Mouse (Mus musculus) stomach, postnatal 0 days (tissue): Measurements from ENCODE around the gene Lsamp. TPM values are rescaled to one million over a fixed set of nuclear protein-coding genes. Genes with fewer than 3 reads are reported as not detected.

Experiments
- ATAC-seq: fragments of 200-750 bp; cut with Nextera tagmentation; 2 replicates; pipeline ENCODE4 v1.8.0; 2017; ENCODE audit not compliant: low FRiP score, low TSS enrichment
- DNase-seq: peaks from one replicate; pipeline ENCODE4 v3.0.0-alpha.2; 2016; ENCODE audit warnings: low spot score
- H3K27ac ChIP-seq: fragments of 300-500 bp; sonication (generic); replicated peaks from 2 replicates; pipeline ENCODE4 v1.5.1; 2014; ENCODE audit warnings: mild to moderate bottlenecking, control low read depth
- H3K27me3 ChIP-seq: fragments of 300-500 bp; sonication (generic); 2 replicates; pipeline ENCODE4 v1.6.1; 2014; ENCODE audit warnings: low read length; ENCODE audit not compliant: control insufficient read depth, insufficient read depth
- H3K36me3 ChIP-seq: fragments of 300-500 bp; sonication (generic); 2 replicates; pipeline ENCODE4 v1.6.1; 2014; ENCODE audit warnings: low read length, mixed read lengths; ENCODE audit not compliant: control insufficient read depth, insufficient read depth
- H3K4me1 ChIP-seq: fragments of 300-500 bp; sonication (generic); replicated peaks from 2 replicates; pipeline ENCODE4 v1.6.1; 2014; ENCODE audit warnings: antibody characterized with exemption; ENCODE audit not compliant: control insufficient read depth, insufficient read depth
- H3K4me2 ChIP-seq: fragments of 300-500 bp; sonication (generic); replicated peaks from 2 replicates; pipeline ENCODE4 v1.6.1; 2014; ENCODE audit warnings: low read depth, mild to moderate bottlenecking, control low read depth, moderate library complexity
- H3K4me3 ChIP-seq: fragments of 300-500 bp; sonication (generic); 2 replicates; pipeline ENCODE4 v1.5.1; 2014; ENCODE audit warnings: low read depth, low read length, control low read depth
- H3K9ac ChIP-seq: fragments of 300-500 bp; sonication (generic); 2 replicates; pipeline ENCODE4 v1.6.1; 2014; ENCODE audit warnings: mild to moderate bottlenecking, low read length, control low read depth, mixed read lengths
- H3K9me3 ChIP-seq: fragments of 300-500 bp; sonication (generic); 2 replicates; pipeline ENCODE4 v1.6.1; 2016; ENCODE audit warnings: low read length; ENCODE audit not compliant: control insufficient read depth
- CTCF ChIP-seq: IDR thresholded peaks from 2 replicates; pipeline ENCODE4 v1.5.1; 2016; ENCODE audit warnings: antibody characterized with exemption, low read depth, mild to moderate bottlenecking, moderate library complexity
- EP300 ChIP-seq: optimal IDR thresholded peaks from 2 replicates; pipeline ENCODE3; 2016; ENCODE audit warnings: antibody characterized with exemption
- WGBS: fragments of 180-500 bp; shearing (Covaris S2); extraction: QIAGEN DNeasy Blood & Tissue Kit; methylation state at CpG from one replicate; pipeline ENCODE4 v1.1.7; 2014; 5-methylcytosine and 5-hydroxymethylcytosine counted together
- polyA plus RNA-seq: library from polyadenylated mRNA; unstranded; fragments of >200 nt; fragmentation: Nextera tagmentation; extraction: Ambion mirVana; gene quantifications from 2 replicates; pipeline ENCODE4 v1.2.1, GENCODE M21; 2015

The Lsamp gene
- polyA plus RNA-seq, 1 experiment from 2014 or later, result 2.8 TPM

- no peaks in the 10 kb centered on the region for H3K4me1 ChIP-seq
- no peak overlapping the region for H3K27ac ChIP-seq
- DNase-seq (no peak), ATAC-seq (no peak)
- 45% methylated on average over 4 of the region's 4 CpGs for WGBS
- TF ChIP-seq CTCF (no peak), EP300 (no peak)
- H3K27me3 ChIP-seq, result no peaks in the 10 kb centered on the region
- H3K36me3 ChIP-seq, result no peaks in the 10 kb centered on the region
- H3K4me3 ChIP-seq, result no peak overlapping the region
- H3K9me3 ChIP-seq, result no peaks in the 10 kb centered on the region
- no peak overlapping the region for H3K4me2 ChIP-seq
- no peak overlapping the region for H3K9ac ChIP-seq
Observed at GRCm38 (mm10) chr16:42123826-42124225, 2139.7 kb downstream of the Lsamp start.

GRCm38 (mm10) chr16:42126061-42126460 is 2141.9 kb downstream of the Lsamp start:
- Histone ChIP-seq H3K4me1 (no peaks in the 10 kb centered on the region), H3K27ac (no peak overlapping the region), H3K9ac (no peak overlapping the region), H3K4me3 (no peak overlapping the region), H3K36me3 (no peaks in the 10 kb centered on the region), H3K4me2 (no peak overlapping the region), H3K9me3 (no peaks in the 10 kb centered on the region), H3K27me3 (no peaks in the 10 kb centered on the region)
- no peak for ATAC-seq
- 78% methylated on average over 2 of the region's 2 CpGs for WGBS
- TF ChIP-seq EP300 (no peak), CTCF (no peak)
- no peak for DNase-seq

GRCm38 (mm10) chr16:42147164-42147563 is 2163.0 kb downstream of the Lsamp start:
- no peak for TF ChIP-seq CTCF
- TF ChIP-seq EP300, result no peak
- DNase-seq, result no peak
- WGBS, result 83% methylated on average over 6 of the region's 6 CpGs

DNA sequence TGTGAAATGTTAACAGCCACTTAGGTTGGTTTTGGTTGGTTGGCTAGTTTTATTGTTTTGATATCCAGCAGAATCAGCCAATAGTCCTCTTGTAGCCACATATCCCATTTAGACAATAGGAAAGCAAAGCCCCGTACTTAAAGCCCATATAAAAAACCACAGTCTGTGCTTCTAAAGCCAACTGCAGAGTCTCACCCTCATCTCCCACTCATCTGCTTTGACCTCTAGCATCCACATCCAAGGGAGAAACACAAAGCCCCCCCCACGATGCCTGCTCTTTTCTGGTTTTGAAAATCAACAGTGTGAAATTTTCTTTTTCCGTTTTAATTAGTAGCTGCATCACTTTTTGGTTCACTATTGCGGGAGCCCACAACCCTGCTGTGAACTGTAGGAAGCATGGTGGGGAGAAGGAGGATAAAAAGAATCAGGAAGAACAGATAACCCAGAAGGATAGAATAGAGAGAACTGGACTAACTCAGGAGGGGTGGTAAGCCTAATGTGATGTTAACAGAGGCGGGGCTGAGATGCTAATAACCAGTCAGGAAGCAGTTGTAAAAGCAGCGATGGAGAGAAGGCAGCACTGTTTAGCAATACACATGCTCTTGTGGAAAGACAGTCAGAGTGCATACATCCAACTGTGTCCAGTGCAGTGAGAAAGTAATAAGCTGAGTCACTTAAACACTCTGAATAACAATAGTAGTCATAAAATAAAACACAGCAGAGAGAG is 2165.2 kb downstream of the Lsamp start:
- DNase-seq, result no peak

More at GRCm38 (mm10) chr16:42147164-42147563, 2163.0 kb downstream of the Lsamp start:
- H3K4me1 ChIP-seq, result no peaks in the 10 kb centered on the region
- H3K27ac ChIP-seq, result no peak overlapping the region
- ATAC-seq, result no peak
- H3K36me3 ChIP-seq, result no peaks in the 10 kb centered on the region
- no peak overlapping the region for H3K9ac ChIP-seq
- H3K4me3 ChIP-seq, result no peak overlapping the region
- H3K9me3 ChIP-seq, result no peaks in the 10 kb centered on the region
- no peaks in the 10 kb centered on the region for H3K27me3 ChIP-seq
- no peak overlapping the region for H3K4me2 ChIP-seq

GRCm38 (mm10) chr16:42152640-42153039 is 2168.5 kb downstream of the Lsamp start:
- Histone ChIP-seq H3K4me3 (peak overlapping the region; percentile 0; the same call in 1 of the 2 replicates), H3K4me2 (peak overlapping the region; percentile 21)

More for the DNA sequence above, 2165.2 kb downstream of the Lsamp start:
- Histone ChIP-seq H3K4me3 (no peak overlapping the region), H3K9me3 (no peaks in the 10 kb centered on the region), H3K27me3 (no peaks in the 10 kb centered on the region), H3K4me1 (no peaks in the 10 kb centered on the region), H3K27ac (no peak overlapping the region), H3K4me2 (no peak overlapping the region), H3K9ac (no peak overlapping the region), H3K36me3 (no peaks in the 10 kb centered on the region)
- ATAC-seq, result no peak
- TF ChIP-seq EP300 (no peak), CTCF (no peak)
- WGBS, result 71% methylated on average over 6 of the region's 6 CpGs

GRCm38 (mm10) chr16:42157816-42158215 is 2173.7 kb downstream of the Lsamp start:
- Histone ChIP-seq H3K9ac (no peak overlapping the region), H3K27me3 (no peaks in the 10 kb centered on the region), H3K4me2 (no peak overlapping the region), H3K4me3 (no peak overlapping the region), H3K36me3 (no peaks in the 10 kb centered on the region), H3K9me3 (no peaks in the 10 kb centered on the region), H3K4me1 (no peaks in the 10 kb centered on the region), H3K27ac (no peak overlapping the region)
- DNase-seq (no peak), ATAC-seq (no peak)
- 46% methylated on average over 9 of the region's 9 CpGs for WGBS
- TF ChIP-seq CTCF (no peak), EP300 (no peak)

More at GRCm38 (mm10) chr16:42152640-42153039, 2168.5 kb downstream of the Lsamp start:
- no peaks in the 10 kb centered on the region for H3K36me3 ChIP-seq
- TF ChIP-seq EP300 (no peak), CTCF (no peak)
- no peak for ATAC-seq
- H3K4me1 ChIP-seq, result no peaks in the 10 kb centered on the region
- DNase-seq, result no peak
- H3K27ac ChIP-seq, result no peak overlapping the region
- H3K27me3 ChIP-seq, result no peaks in the 10 kb centered on the region
- no peak overlapping the region for H3K9ac ChIP-seq
- 15% methylated on average over 8 of the region's 8 CpGs for WGBS
- no peaks in the 10 kb centered on the region for H3K9me3 ChIP-seq
